Mouse (Mus musculus): Measurements from ENCODE around the gene Ugp2.
A peak's percentile ranks its signal among the peaks of the same experiment; 100 is the strongest.

Gene Ugp2

DNA sequence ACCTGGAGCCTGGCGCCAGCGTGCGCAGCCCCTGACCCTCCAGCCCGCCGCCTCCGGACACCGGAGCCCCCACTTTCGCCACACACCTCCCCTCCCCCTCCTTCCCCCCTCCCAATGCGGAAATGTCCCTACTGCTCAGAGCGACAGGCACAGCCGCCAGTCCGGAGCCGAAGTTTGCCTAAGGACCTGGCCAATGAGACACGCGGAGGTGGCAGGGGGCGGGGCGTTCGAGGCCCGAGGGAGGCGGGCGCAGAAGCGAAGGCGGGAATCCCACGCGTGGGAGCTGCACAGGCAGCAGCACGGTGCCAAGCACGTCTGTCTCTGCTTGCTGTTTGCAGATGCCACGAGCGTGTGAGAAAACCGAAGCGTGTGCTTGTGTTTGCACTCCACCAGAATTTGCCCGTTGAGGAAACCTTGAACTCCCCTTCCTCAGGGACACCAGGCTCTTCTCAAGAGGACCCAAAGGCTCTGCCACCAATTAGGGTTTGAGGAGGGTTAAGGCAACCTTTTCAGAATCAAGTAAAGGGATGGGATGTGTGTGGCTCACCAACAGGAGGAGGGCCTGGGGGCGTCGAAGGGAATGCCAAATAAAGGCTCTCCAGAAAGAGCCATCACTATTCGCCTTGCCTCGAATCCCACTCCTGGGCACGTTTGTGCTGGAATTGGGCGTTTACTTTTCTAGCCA is at the start of gene Ugp2:
Ugp2 (minus strand) TSS at position 80 of the 685 bp plus-strand sequence.
- peak; percentile 94 to 97 for DNase-seq (ENCODE audit: low spot score in 2 of 2)

GRCm38 (mm10) chr11:21414911-21415381 is 43.9 kb upstream of the Ugp2 start:
- no peak for DNase-seq (ENCODE audit: low spot score in 2 of 2)

- DNase-seq (ENCODE audit: low spot score in 2 of 2): no peak
These were observed 35.7 kb upstream of the Ugp2 start for GRCm38 (mm10) chr11:21406668-21407067.

GRCm38 (mm10) chr11:21406141-21406540 is 35.1 kb upstream of the Ugp2 start:
- no peak for DNase-seq (ENCODE audit: low spot score in 2 of 2)

DNA sequence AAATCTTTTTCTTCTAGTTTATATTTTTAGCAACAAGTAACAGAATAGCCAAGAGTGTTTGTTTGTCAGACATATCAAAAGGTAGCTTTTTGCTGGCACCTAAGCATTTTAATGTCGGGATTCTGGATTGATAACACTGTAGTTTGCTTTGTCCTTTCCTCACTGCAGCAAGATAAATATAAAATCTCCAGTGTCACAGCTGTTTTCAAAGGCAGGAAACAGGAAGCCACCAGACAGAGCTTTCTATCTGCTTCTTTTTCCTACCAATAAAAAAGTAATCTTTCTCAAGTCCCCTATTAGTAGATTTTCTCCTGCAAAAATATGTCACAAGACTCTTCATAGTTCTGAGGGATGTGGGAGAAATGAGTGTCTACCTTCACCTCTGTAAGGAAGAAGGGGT is 32.9 kb upstream of the Ugp2 start:
- DNase-seq (ENCODE audit: low spot score in 2 of 2): no peak

DNA sequence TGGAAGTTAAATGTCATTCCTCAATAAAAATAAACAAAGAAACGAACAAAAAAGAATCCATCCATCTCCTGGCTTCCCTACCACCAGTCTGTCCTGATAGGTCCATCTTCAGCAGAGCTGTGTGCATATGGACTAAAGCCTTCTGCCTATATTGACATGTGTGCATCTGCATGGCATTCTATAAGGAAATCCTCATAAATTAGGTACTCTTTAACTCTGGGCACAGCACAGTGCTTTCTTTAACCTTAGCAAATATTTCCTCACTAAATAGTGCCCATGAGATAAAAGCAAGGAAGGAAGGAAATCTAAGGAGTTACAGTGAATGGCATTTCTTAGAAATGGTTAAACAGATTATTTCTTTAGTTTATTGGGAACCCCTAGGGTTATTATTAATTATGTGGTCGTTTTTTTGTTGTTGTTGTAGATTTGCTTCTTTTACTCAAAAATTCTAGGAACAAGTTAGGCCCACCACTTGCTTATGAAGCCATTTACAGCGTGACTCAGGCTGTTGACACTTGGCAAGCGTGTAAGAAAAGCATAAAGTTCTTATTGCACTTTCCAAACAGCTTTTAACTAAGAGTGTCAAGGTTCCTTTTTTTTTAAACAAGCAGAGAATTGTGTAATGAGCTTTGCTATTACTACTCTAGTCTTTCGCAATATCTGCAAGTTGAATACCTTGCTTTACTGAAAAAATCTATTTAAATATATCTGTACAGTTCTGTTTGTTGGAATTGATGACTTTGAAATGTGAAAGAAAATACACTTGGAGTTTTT is 31.7 kb upstream of the Ugp2 start:
- DNase-seq (ENCODE audit: low spot score in 2 of 2): no peak

DNA sequence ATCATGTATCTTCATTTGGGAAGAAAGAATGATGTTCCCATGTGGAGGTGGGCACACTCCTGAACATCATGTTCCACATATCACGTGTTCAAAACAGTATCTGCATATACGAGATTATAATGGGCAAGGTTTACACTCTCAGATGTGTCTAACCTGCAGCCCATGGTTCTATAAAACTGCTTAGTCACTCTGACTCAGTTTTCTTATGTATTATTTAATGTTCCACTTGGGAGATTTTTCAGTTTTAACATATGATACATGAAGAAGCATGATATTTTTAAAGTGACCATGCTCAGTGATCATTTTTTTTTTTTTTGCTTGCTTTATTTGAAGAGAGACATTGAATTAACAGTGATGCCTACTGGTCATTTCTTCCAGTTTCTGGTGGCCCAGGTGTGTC is 30.2 kb upstream of the Ugp2 start:
- no peak for DNase-seq (ENCODE audit: low spot score in 2 of 2)

DNA sequence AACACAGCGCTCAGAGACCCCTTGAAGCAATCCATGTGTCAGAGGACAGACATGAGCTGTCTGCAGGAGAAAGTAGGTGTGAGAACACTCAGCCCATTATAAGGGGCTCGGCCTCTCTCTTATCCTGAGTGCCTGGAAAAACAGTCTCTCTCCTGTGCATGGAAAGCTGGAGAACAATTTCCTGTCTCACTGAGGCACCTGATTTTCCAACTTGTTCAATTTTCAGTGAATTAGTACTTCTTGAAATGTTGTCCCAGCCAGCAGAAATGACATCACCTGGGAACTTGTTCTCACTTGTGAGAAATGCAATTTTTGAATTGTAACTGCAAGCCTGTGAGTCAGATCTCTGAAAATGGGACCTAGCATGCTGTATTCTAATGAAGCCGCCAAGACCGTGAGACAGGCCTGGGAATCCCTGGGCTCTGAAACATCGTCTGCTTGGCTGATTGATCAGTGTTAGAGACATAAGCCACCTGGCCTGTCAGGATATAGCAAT is 28.2 kb upstream of the Ugp2 start:
- DNase-seq (ENCODE audit: low spot score in 2 of 2): no peak

GRCm38 (mm10) chr11:21398464-21398863 is 27.5 kb upstream of the Ugp2 start:
- DNase-seq (ENCODE audit: low spot score in 2 of 2): no peak

- DNase-seq (ENCODE audit: low spot score in 2 of 2): no peak
These were observed 15.8 kb upstream of the Ugp2 start for GRCm38 (mm10) chr11:21386790-21387189.

GRCm38 (mm10) chr11:21374096-21374495 is 3.1 kb upstream of the Ugp2 start:
- DNase-seq (ENCODE audit: low spot score in 2 of 2): no peak

DNA sequence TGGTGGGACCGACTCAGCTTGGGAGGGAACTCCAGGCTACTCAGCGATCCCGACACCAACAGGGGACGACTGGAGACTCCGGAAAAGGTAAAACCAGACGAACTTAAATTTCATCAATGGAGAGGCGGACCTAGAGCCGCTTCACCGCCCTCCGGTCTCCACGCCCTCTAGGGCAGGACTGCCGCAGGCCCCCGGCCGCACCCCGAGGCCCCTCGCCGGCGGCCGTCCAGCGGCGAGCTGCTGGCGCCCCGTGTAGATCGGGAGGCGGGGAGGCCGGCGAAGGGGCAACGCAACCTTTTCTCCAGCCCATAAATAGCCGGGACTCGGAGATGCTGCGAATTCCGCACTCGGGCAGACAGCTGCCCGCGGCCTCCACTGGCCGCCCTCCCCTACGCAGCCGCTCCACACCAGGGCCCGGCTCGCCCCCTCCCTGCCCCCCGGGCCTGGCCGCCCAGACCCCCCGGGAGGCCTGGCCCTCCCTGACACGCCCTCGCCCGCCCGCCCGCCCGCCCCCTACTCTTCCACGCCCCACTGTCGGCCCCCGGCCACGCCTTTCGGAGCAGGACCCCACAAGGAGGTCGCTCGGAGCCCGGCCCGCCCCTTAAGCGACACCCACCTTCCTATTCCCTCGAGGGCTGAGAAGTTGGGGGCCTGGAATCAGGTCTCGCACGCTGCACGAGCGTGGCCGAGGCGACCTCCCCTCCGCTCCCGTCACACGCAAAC is 441 bp downstream of the Ugp2 start:
- DNase-seq (ENCODE audit: low spot score in 2 of 2): peak; percentile 23 to 38

DNA sequence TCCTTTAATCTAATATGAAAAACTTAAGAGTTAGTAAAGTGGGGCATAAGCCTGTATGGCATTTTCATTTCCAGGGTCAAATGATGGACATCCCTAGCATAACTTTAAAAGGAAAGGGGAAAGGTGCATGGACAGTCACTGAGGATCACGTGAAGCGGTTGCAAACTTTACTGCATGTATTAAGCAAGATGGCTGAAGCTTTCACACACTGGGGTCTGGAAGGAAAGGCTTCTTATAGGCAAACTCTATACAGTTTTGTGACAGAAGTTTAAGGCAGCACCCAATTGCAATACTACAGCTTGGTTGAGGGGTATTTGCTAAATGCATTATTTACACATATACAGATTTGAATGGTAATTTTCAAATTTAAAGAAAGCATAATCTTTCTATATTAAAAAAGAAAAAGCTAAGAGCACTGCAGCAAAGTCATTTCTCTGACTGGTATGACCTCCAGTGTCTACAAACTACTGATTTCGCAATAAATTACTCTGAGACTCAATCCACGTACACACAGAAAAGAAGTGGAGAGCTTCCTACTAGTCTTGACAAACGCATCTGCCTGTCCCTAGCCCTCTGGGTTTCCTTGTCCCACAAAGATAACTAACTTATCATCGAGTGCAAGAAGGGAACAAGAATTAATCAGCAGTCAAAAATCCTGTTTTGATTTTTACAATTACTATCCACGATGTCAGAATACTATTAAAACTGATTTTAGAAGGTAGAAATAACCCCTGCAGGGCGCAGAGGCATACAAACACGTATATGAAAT is 1.6 kb downstream of the Ugp2 start:
- DNase-seq (ENCODE audit: low spot score in 2 of 2): no peak

DNA sequence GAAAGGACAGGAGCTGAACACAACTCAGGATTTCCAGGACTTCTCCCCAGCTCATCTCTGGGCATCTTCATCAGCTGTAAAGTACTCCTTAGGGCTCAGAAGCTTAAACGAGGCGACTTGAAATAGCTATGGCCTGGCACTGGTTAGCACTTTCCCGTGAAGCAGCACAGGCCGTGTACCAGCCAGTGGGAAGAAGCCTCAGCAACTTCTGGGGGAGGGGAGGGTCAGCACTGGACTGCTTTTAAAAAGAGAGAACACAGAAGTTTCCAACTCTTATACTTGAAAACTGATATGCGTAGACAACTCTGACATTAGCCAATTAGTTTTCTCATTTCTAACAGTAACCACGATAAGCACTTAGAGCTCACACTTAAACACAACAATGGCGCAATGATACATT is 2.5 kb downstream of the Ugp2 start:
- DNase-seq (ENCODE audit: low spot score in 2 of 2): no peak

DNA sequence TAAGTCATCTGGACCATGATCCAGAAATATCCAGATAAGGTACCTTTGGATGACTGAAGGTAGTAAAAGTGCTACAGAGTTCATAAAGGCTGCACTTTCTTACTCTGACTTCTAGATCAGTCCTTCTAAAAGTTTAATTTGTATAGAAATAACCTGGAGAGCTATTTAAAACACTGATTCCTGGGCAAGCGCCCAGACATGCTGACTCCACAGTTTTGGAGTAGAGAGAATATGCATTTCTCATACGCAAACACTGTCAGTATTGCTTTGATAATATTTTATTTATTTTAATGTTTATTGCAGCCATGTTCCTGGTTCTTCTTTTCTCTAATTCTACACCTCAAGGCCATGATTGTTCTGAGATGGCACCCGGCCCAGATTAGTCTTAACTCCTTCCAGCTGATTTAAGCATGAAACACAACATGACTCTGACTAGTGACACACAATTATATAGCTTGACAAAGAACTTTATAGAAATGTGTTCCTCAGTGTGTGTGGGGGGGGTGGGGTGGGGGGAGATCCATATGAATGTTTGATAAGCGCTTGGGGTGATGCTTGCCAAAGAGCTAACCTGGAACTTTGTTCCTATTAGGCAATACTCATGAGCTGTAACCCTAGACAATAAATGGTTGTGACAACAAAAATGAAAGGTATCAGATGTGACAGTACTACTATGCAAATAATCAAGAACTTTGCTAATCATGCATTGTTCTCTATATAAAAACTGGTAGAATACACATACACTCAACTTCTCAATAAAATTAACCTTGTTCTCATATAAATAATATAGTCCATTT is 7.7 kb downstream of the Ugp2 start:
- no peak for DNase-seq (ENCODE audit: low spot score in 2 of 2)

DNA sequence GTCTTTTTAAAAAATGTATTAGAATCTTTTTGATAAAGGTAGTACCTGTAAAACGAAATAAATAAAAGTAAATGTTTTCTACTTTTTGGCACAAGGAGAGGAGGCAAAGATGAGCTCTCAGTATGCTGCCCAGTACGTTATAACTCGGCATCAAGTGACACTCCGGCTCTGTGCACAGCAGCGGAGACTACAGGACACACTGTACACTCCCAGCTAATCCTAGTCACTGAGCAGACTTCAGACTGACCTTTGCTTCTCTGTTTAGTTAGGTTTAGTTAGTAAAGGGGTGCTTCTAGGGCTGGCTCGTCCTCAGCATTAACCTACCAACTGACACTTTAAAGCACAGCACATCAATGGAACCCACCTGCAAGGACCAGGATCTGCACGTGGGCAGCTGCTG is 19.7 kb downstream of the Ugp2 start:
- DNase-seq (ENCODE audit: low spot score in 2 of 2): no peak

GRCm38 (mm10) chr11:21348890-21349289 is 22.1 kb downstream of the Ugp2 start:
- DNase-seq (ENCODE audit: low spot score in 2 of 2): no peak

DNA sequence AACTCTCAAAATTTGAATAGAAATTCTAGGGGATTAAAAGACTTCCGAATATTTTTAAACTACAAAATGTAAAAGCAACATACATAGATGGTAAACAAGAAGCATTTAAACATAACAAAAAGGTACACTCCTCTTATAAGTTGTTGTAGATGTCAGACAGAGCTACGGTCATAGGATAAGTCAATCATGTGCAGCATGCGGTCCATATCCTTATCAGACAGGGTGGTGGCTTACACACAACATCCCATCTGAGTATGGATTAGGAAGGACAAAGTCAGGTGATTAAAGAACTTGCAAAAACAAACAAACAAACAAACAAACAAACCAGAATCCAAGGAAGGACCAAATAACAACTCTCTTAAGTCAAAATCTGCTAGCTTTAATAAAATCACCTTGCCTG is 25.0 kb downstream of the Ugp2 start:
- DNase-seq (ENCODE audit: low spot score in 2 of 2): no peak

DNA sequence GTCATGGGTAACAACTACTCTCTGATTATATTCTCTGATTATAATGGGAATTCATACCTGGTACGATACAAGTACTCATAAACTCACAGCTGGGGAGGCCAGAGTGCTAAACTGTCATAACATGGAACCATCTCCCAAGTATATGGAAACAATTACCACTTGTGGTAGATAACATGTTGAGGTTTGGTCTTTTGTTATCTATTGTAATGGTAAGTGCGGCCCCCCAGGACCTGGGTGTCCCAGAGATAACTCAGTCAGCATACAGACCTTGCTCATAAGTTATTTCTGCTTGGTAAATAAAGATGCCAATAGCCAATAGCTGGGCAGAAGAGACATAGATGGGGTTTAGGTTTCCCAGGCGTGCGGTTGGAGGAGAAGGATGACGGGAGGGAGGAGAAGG is 27.5 kb downstream of the Ugp2 start:
- no peak for DNase-seq (ENCODE audit: low spot score in 2 of 2)

- DNase-seq (ENCODE audit: low spot score in 2 of 2): no peak
These were observed 31.9 kb downstream of the Ugp2 start for GRCm38 (mm10) chr11:21339088-21339487.

DNA sequence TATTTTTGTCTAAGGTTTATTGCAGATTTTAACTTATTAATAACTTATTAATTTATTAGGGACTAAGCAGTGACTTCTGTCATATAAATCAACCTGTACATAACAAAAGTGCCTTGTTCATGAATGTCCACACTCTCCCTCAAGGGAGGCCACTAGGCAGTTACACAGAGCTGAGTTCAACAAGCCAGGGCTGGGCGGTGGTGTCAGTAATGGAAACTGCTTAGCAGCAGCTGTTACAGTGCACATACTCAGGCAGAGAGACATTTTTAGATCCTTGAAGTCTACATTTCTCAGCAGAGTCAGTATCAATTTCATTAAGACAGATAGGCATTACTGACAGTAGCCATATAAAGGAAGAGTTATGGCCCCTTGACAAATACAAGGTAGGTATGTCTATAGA is 33.1 kb downstream of the Ugp2 start:
- no peak for DNase-seq (ENCODE audit: low spot score in 2 of 2)
